Mouse (Mus musculus) olfactory bulb, adult 2 months (tissue): ENCODE measurements around the gene Anks1b. TPM values are rescaled to one million over a fixed set of nuclear protein-coding genes. Genes with fewer than 3 reads are reported as not detected.

Experiments
- H3K27ac ChIP-seq: fragments of 200-500 bp; 2 replicates; pipeline ENCODE4 v1.5.1; 2012; ENCODE audit warnings: low read depth, low read length; ENCODE audit not compliant: insufficient read depth
- H3K4me1 ChIP-seq: fragments of 200-500 bp; 2 replicates; pipeline ENCODE4 v1.6.1; 2012; ENCODE audit warnings: low read length; ENCODE audit not compliant: control insufficient read depth, insufficient read depth
- H3K4me3 ChIP-seq: fragments of 200-500 bp; 2 replicates; pipeline ENCODE4 v1.5.1; 2012; ENCODE audit warnings: mild to moderate bottlenecking, low read depth, low read length, moderate library complexity; ENCODE audit not compliant: insufficient read depth
- CTCF ChIP-seq: fragments of 200-500 bp; IDR thresholded peaks from 2 replicates; pipeline ENCODE4 v1.5.1; 2012; ENCODE audit warnings: low read depth, mild to moderate bottlenecking, low read length, moderate library complexity; ENCODE audit not compliant: insufficient read depth
- POLR2A ChIP-seq: fragments of 200-500 bp; IDR thresholded peaks from 2 replicates; pipeline ENCODE4 v1.6.1; 2012; ENCODE audit warnings: mild to moderate bottlenecking, low read depth, low read length, moderate library complexity; ENCODE audit not compliant: insufficient read depth
- WGBS: fragments of 180-500 bp; shearing (Covaris S2); methylation state at CpG from one replicate; pipeline ENCODE4 v1.1.7; 2018; 5-methylcytosine and 5-hydroxymethylcytosine counted together
- polyA plus RNA-seq: library from polyadenylated mRNA; stranded (reverse); fragments of >200 nt; gene quantifications from 2 replicates; pipeline ENCODE4 v1.2.4, GENCODE M21; 2012; ENCODE audit warnings: low replicate concordance; ENCODE audit not compliant: missing spikeins, insufficient read depth, insufficient read length

Anks1b gene
- polyA plus RNA-seq, result not detected in 2 replicates

- TF ChIP-seq POLR2A (peak; percentile 5), CTCF (no peak)
- H3K27ac ChIP-seq, result peak within 1 kb of the TSS; percentile 85
- peak within 1 kb of the TSS; percentile 64 for H3K4me3 ChIP-seq
- H3K4me1 ChIP-seq, result no peaks in the 10 kb centered on the region
- under 1% methylated on average over 48 of the region's 48 CpGs for WGBS
Observed at GRCm38 (mm10) chr10:89873146-89873950, at the start of gene Anks1b. Anks1b (plus strand) TSS chr10:89873509.

- 40% methylated on average over 2 of the region's 2 CpGs for WGBS
- Histone ChIP-seq H3K27ac (no peak overlapping the region), H3K4me1 (no peaks in the 10 kb centered on the region), H3K4me3 (no peak overlapping the region)
- TF ChIP-seq CTCF (no peak), POLR2A (no peak)
Observed at GRCm38 (mm10) chr10:89823906-89824305, 49.4 kb upstream of the Anks1b start.

GRCm38 (mm10) chr10:89826896-89827295 is 46.4 kb upstream of the Anks1b start:
- H3K4me1 ChIP-seq, result no peaks in the 10 kb centered on the region
- 76% methylated on average over 3 of the region's 3 CpGs for WGBS
- no peak overlapping the region for H3K27ac ChIP-seq
- H3K4me3 ChIP-seq, result no peak overlapping the region
- TF ChIP-seq POLR2A (no peak), CTCF (no peak)

GRCm38 (mm10) chr10:89832334-89832733 is 41.0 kb upstream of the Anks1b start:
- Histone ChIP-seq H3K4me3 (no peak overlapping the region), H3K4me1 (peaks cover 4% of the 10 kb centered on the region; the same call in 1 of the 2 replicates), H3K27ac (no peak overlapping the region)
- WGBS, result 54% methylated on average over 4 of the region's 4 CpGs
- TF ChIP-seq POLR2A, result no peak
- no peak for TF ChIP-seq CTCF

- TF ChIP-seq POLR2A, result no peak
- TF ChIP-seq CTCF, result no peak
- WGBS, result 73% methylated on average over 10 of the region's 10 CpGs
- Histone ChIP-seq H3K4me3 (no peak overlapping the region), H3K27ac (no peak overlapping the region), H3K4me1 (peaks cover 4% of the 10 kb centered on the region; the same call in 1 of the 2 replicates)
Observed at GRCm38 (mm10) chr10:89833166-89833565, 40.1 kb upstream of the Anks1b start.

- Histone ChIP-seq H3K4me1 (peaks cover 2% of the 10 kb centered on the region; the same call in 1 of the 2 replicates), H3K27ac (no peak overlapping the region), H3K4me3 (no peak overlapping the region)
- TF ChIP-seq CTCF (no peak), POLR2A (no peak)
- WGBS, result 38% methylated on average over 3 of the region's 3 CpGs
Observed at GRCm38 (mm10) chr10:89837476-89837875, 35.8 kb upstream of the Anks1b start.

GRCm38 (mm10) chr10:89838834-89839233 is 34.5 kb upstream of the Anks1b start:
- Histone ChIP-seq H3K27ac (no peak overlapping the region), H3K4me3 (no peak overlapping the region), H3K4me1 (no peaks in the 10 kb centered on the region)
- WGBS, result 90% methylated on average over 3 of the region's 3 CpGs
- TF ChIP-seq POLR2A (no peak), CTCF (no peak)

- Histone ChIP-seq H3K4me3 (no peak overlapping the region), H3K4me1 (no peaks in the 10 kb centered on the region), H3K27ac (no peak overlapping the region)
- WGBS, result 94% methylated on average over 6 of the region's 6 CpGs
- TF ChIP-seq POLR2A (no peak), CTCF (no peak)
Observed at GRCm38 (mm10) chr10:89850951-89851350, 22.4 kb upstream of the Anks1b start.

- Histone ChIP-seq H3K27ac (no peak overlapping the region), H3K4me1 (peaks cover 2% of the 10 kb centered on the region; the same call in 1 of the 2 replicates), H3K4me3 (no peak overlapping the region)
- TF ChIP-seq POLR2A, result no peak
- TF ChIP-seq CTCF, result no peak
- 50% methylated on average over 5 of the region's 5 CpGs for WGBS
Observed at GRCm38 (mm10) chr10:89855251-89855875, 17.9 kb upstream of the Anks1b start.

GRCm38 (mm10) chr10:89856286-89856685 is 17.0 kb upstream of the Anks1b start:
- WGBS, result 47% methylated on average over 7 of the region's 7 CpGs
- Histone ChIP-seq H3K4me3 (no peak overlapping the region), H3K27ac (no peak overlapping the region), H3K4me1 (peaks cover 2% of the 10 kb centered on the region; the same call in 1 of the 2 replicates)
- no peak for TF ChIP-seq POLR2A
- no peak for TF ChIP-seq CTCF
